Comparison of ENCODE assay signal across 8 mouse cellular contexts in genomic region chr15:82361459-82362018, GRCm38 (mm10). TPM values are rescaled to one million over a fixed set of nuclear protein-coding genes. Genes with fewer than 3 reads are reported as not detected.
DNase-seq lines count a peak whose midpoint lies in the region; ATAC-seq and TF ChIP-seq lines count a peak whose summit lies in the region.

No protein-coding gene starts in this region.

- H3K4me3 ChIP-seq in lung, embryonic 16.5 days (ENCODE audit: low read length) = no peak overlapping the region
- H3K4me3 ChIP-seq in intestine, postnatal 0 days (ENCODE audit: low read depth, low read length) = no peak overlapping the region
- H3K4me3 ChIP-seq in small intestine, adult 2 months (ENCODE audit: low read depth, low read length) = no peak overlapping the region

- no peak overlapping the region for H3K4me2 ChIP-seq in lung, embryonic 16.5 days (ENCODE audit: low read depth, low read length)
- no peak overlapping the region for H3K4me2 ChIP-seq in intestine, postnatal 0 days (replicated peaks; ENCODE audit: low read depth)

- DNase-seq in adrenal gland, adult 2 months = peak; percentile 26
- no peak for DNase-seq in adrenal gland, adult 18-20 months (ENCODE audit: low spot score in 2 of 2)
- no peak for DNase-seq in lung, postnatal 14 days
- DNase-seq in cerebellum, postnatal 14 days = no peak

- H3K4me1 ChIP-seq in lung, embryonic 16.5 days (replicated peaks; ENCODE audit: control insufficient read depth, insufficient read depth, low read length) = 0 out of 2 replicates have a peak, but pooled peaks cover 2% of the 10 kb centered on the region
- H3K4me1 ChIP-seq in intestine, postnatal 0 days (replicated peaks; ENCODE audit: control insufficient read depth, insufficient read depth, low read length) = no peaks in the 10 kb centered on the region
- H3K4me1 ChIP-seq in small intestine, adult 2 months (ENCODE audit: control insufficient read depth, insufficient read depth, insufficient read length, low read length) = peaks cover 13% of the 10 kb centered on the region; the same call in 1 of the 2 replicates

- H3K27ac ChIP-seq in lung, embryonic 16.5 days (ENCODE audit: low read length) = peak overlapping the region; percentile 30; the same call in 1 of the 2 replicates
- H3K27ac ChIP-seq in intestine, postnatal 0 days (ENCODE audit: low read depth, low read length) = peak overlapping the region; percentile 85
- H3K27ac ChIP-seq in small intestine, adult 2 months (ENCODE audit: insufficient read depth, low read depth, low read length) = peak overlapping the region; percentile 99

- no peaks in the 10 kb centered on the region for H3K9me3 ChIP-seq in lung, embryonic 16.5 days (ENCODE audit: control insufficient read depth, low read length)
- H3K9me3 ChIP-seq in intestine, postnatal 0 days (ENCODE audit: control insufficient read depth) = no peaks in the 10 kb centered on the region

- no peak overlapping the region for H3K9ac ChIP-seq in lung, embryonic 16.5 days (ENCODE audit: low read length)
- no peak overlapping the region for H3K9ac ChIP-seq in intestine, postnatal 0 days (ENCODE audit: low read depth, low read length)

- WGBS in lung, embryonic 16.5 days = 67% methylated on average over 11 of the region's 11 CpGs
- 46% methylated on average over 11 of the region's 11 CpGs for WGBS in intestine, postnatal 0 days
- 24% methylated on average over 11 of the region's 11 CpGs for WGBS in small intestine, adult 2 months

- no peaks in the 10 kb centered on the region for H3K27me3 ChIP-seq in lung, embryonic 16.5 days (ENCODE audit: control insufficient read depth, insufficient read depth, low read depth, low read length)
- H3K27me3 ChIP-seq in intestine, postnatal 0 days (replicated peaks; ENCODE audit: control insufficient read depth, insufficient read depth, low read length) = no peaks in the 10 kb centered on the region
- no peaks in the 10 kb centered on the region for H3K27me3 ChIP-seq in small intestine, adult 2 months (ENCODE audit: control insufficient read depth, insufficient read depth, low read length)

- no peaks in the 10 kb centered on the region for H3K36me3 ChIP-seq in lung, embryonic 16.5 days (ENCODE audit: control insufficient read depth, insufficient read depth, low read length)
- H3K36me3 ChIP-seq in intestine, postnatal 0 days (ENCODE audit: control insufficient read depth, insufficient read depth) = no peaks in the 10 kb centered on the region
- no peaks in the 10 kb centered on the region for H3K36me3 ChIP-seq in small intestine, adult 2 months (ENCODE audit: control insufficient read depth, insufficient read depth, low read length)

- ATAC-seq in lung, embryonic 16.5 days (ENCODE audit: low read depth) = peak; percentile 79
- peak; percentile 97 for ATAC-seq in intestine, postnatal 0 days
- ATAC-seq in cerebellum, adult (ENCODE audit: insufficient number of reproducible peaks, low FRiP score, low TSS enrichment) = no peak

- no peak for TF ChIP-seq POLR2A in small intestine, adult 2 months (IDR thresholded peaks at IDR 0.05; ENCODE audit: low read depth, low read length)

- peak; percentile 76 for TF ChIP-seq CTCF in intestine, postnatal 0 days (IDR thresholded peaks at IDR 0.05; ENCODE audit: low read depth)
- peak; percentile 23; the same call in 1 of the 2 replicates for TF ChIP-seq CTCF in small intestine, adult 2 months (IDR thresholded peaks at IDR 0.05; ENCODE audit: extremely low read depth, insufficient read length, insufficient replicate concordance, low read depth, low read length)

RNA-seq across cellular contexts. Expression of gene Ndufa6, which starts 7.4 kb away (rescaled TPM):
- 100 to 1,000 TPM; 454 to 511 TPM for total RNA-seq in adrenal gland, adult 2 months (2021)
- 169 and 274 TPM in 2 replicates for polyA plus RNA-seq in adrenal gland, adult 2 months (2012; rRNA removed)
- 100 to 1,000 TPM; 512 to 543 TPM for total RNA-seq in adrenal gland, adult 18-20 months (2021)
- polyA plus RNA-seq in lung, embryonic 16.5 days (2015; fragmentation: Nextera tagmentation; extraction: Ambion mirVana) = 313 and 340 TPM in 2 replicates
- 830 and 832 TPM in 2 replicates for polyA plus RNA-seq in intestine, postnatal 0 days (2015; fragmentation: Nextera tagmentation; extraction: Ambion mirVana)
- polyA plus RNA-seq in small intestine, adult 2 months (2012; rRNA removed) = 410 and 669 TPM in 2 replicates

RNA-seq across cellular contexts. Expression of gene Cyp2d22, which starts 18.5 kb away (rescaled TPM):
- 10 to 100 TPM; 37.9 to 39.6 TPM for total RNA-seq in adrenal gland, adult 2 months (2021)
- polyA plus RNA-seq in adrenal gland, adult 2 months (2012; rRNA removed) = 51.0 and 66.2 TPM in 2 replicates
- 10 to 100 TPM; 47.7 to 48.8 TPM for total RNA-seq in adrenal gland, adult 18-20 months (2021)
- 9.7 and 12.7 TPM in 2 replicates for polyA plus RNA-seq in lung, embryonic 16.5 days (2015; fragmentation: Nextera tagmentation; extraction: Ambion mirVana)
- polyA plus RNA-seq in intestine, postnatal 0 days (2015; fragmentation: Nextera tagmentation; extraction: Ambion mirVana) = 5.7 and 7.6 TPM in 2 replicates
- polyA plus RNA-seq in small intestine, adult 2 months (2012; rRNA removed) = 18.5 and 67.5 TPM in 2 replicates

RNA-seq across cellular contexts. Expression of gene Smdt1, which starts 22.8 kb away (rescaled TPM):
- 100 to 1,000 TPM; 187 to 197 TPM for total RNA-seq in adrenal gland, adult 2 months (2021)
- polyA plus RNA-seq in adrenal gland, adult 2 months (2012; rRNA removed) = 190 and 213 TPM in 2 replicates
- total RNA-seq in adrenal gland, adult 18-20 months (2021) = 100 to 1,000 TPM; 173 to 178 TPM
- polyA plus RNA-seq in lung, embryonic 16.5 days (2015; fragmentation: Nextera tagmentation; extraction: Ambion mirVana) = 243 and 250 TPM in 2 replicates
- polyA plus RNA-seq in intestine, postnatal 0 days (2015; fragmentation: Nextera tagmentation; extraction: Ambion mirVana) = 448 and 457 TPM in 2 replicates
- polyA plus RNA-seq in small intestine, adult 2 months (2012; rRNA removed) = 200 and 394 TPM in 2 replicates

RNA-seq across cellular contexts. Expression of gene Pheta2, which starts 22.8 kb away (rescaled TPM):
- 1 to 10 TPM in 1 of 2 experiments, under 1 TPM in 1; 0.40 to 1.1 TPM for total RNA-seq in adrenal gland, adult 2 months (2021)
- 0.44 and 0.55 TPM in 2 replicates for polyA plus RNA-seq in adrenal gland, adult 2 months (2012; rRNA removed)
- 1 to 10 TPM in 1 of 2 experiments, under 1 TPM in 1; 0.46 to 1.1 TPM for total RNA-seq in adrenal gland, adult 18-20 months (2021)
- 14.1 and 15.6 TPM in 2 replicates for polyA plus RNA-seq in lung, embryonic 16.5 days (2015; fragmentation: Nextera tagmentation; extraction: Ambion mirVana)
- 5.4 and 5.5 TPM in 2 replicates for polyA plus RNA-seq in intestine, postnatal 0 days (2015; fragmentation: Nextera tagmentation; extraction: Ambion mirVana)
- 0.42 and 0.56 TPM in 2 replicates for polyA plus RNA-seq in small intestine, adult 2 months (2012; rRNA removed)

RNA-seq across cellular contexts. Expression of gene Naga, which starts 22.8 kb away (rescaled TPM):
- 10 to 100 TPM; 62.8 to 64.0 TPM for total RNA-seq in adrenal gland, adult 2 months (2021)
- 136 and 165 TPM in 2 replicates for polyA plus RNA-seq in adrenal gland, adult 2 months (2012; rRNA removed)
- total RNA-seq in adrenal gland, adult 18-20 months (2021) = 10 to 100 TPM; 46.1 to 67.0 TPM
- 55.9 and 66.4 TPM in 2 replicates for polyA plus RNA-seq in lung, embryonic 16.5 days (2015; fragmentation: Nextera tagmentation; extraction: Ambion mirVana)
- polyA plus RNA-seq in intestine, postnatal 0 days (2015; fragmentation: Nextera tagmentation; extraction: Ambion mirVana) = 1,439 and 1,503 TPM in 2 replicates
- 83.2 and 196 TPM in 2 replicates for polyA plus RNA-seq in small intestine, adult 2 months (2012; rRNA removed)

Comparison
In these comparisons a context has a peak if more than half of its experiments do, and no peak if none do; other contexts are left out.
1. H3K27ac ChIP-seq: peak in every context shown above with its lines; median percentile 99 in small intestine, adult 2 months; 85 in intestine, postnatal 0 days; 30 in lung, embryonic 16.5 days.